Mouse (Mus musculus) liver, adult (tissue): Measurements from ENCODE around the gene Ccnl2.

Experiments
- GATA4 ChIP-seq: IDR thresholded peaks from 2 replicates; pipeline ENCODE4 v1.6.1; 2014; ENCODE audit warnings: mild to moderate bottlenecking, low read length; ENCODE audit not compliant: insufficient replicate concordance

Gene Ccnl2

GRCm38 (mm10) chr4:155863001-155863400, 50.7 kb downstream of the Ccnl2 start, which contains the start of gene Tas1r3:
Tas1r3 (minus strand) TSS chr4:155863362.
- TF ChIP-seq GATA4, result no peak

- TF ChIP-seq GATA4, result no peak
Observed at GRCm38 (mm10) chr4:155868614-155869298, 56.5 kb downstream of the Ccnl2 start.

GRCm38 (mm10) chr4:155869317-155870033, 57.2 kb downstream of the Ccnl2 start, which contains the start of the genes Cptp and Ints11:
Cptp (minus strand) TSS chr4:155869440.
Ints11 (plus strand) TSS chr4:155869546.
- peak; percentile 59; the same call in 1 of the 2 replicates for TF ChIP-seq GATA4

- no peak for TF ChIP-seq GATA4
Observed at GRCm38 (mm10) chr4:155871404-155871803, 59.1 kb downstream of the Ccnl2 start.
